Mouse (Mus musculus) cerebellum, postnatal 36 days (tissue): Measurements from ENCODE around the gene Rpl9.
A peak's percentile ranks its signal among the peaks of the same experiment; 100 is the strongest.

Source experiments
- DNase-seq, 2 experiments: peaks; one replicate each; pipeline ENCODE4 v3.0.0; 2021 to 2022; ENCODE audit warnings: mixed read lengths in 2 of 2

Gene Rpl9

GRCm38 (mm10) chr5:65390648-65391644 lies at the start of gene Rpl9, which contains the start of gene Lias:
Rpl9 (minus strand) TSS chr5:65391444.
Lias (plus strand) TSS chr5:65391497.
- peak; percentile 99 to 100 for DNase-seq

- DNase-seq, result no peak
Observed at GRCm38 (mm10) chr5:65438041-65438440, 46.8 kb upstream of the Rpl9 start.

DNA sequence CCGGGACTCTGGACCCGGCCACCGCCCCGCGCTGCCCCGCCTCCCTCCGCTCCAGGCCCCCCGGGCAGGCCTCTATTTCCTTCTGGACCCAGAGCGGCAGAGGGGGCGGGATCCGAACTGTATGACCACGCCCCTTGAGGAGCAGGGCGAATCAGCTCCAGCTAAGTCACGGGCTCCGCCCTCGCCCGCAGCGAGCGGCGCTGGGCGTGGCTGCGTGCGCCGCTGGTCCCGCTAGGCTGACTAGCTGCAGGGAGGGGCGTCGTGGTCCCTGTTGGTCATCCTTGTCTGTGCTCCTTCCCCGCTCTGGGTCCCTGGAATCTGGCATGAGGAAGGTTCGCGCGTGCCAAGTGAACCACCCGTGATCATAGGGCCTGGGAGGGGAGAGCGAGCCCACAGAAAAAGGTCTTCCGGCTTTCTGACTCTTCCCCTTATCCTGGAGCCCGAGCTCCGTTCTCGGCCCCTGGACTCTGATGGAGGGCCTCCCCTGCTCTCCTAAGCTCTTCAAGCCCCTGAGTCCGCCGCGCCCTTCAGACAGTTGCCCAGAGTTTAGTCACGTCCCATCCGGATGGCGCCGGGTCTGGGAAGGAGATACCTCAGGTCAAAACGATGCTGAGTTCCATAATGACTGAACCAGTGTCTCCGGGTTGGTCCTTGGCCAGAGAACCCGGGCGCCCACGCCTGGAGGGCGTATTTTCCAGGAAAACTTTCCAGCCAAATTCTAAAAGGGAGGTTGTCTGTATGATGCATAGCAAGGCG lies 44.7 kb upstream of the Rpl9 start, which contains the start of gene Ugdh:
Gene Ugdh, minus strand, starts transcription at position 144 of the 756 bp plus-strand sequence.
- DNase-seq, result peak; percentile 92 to 95

DNA sequence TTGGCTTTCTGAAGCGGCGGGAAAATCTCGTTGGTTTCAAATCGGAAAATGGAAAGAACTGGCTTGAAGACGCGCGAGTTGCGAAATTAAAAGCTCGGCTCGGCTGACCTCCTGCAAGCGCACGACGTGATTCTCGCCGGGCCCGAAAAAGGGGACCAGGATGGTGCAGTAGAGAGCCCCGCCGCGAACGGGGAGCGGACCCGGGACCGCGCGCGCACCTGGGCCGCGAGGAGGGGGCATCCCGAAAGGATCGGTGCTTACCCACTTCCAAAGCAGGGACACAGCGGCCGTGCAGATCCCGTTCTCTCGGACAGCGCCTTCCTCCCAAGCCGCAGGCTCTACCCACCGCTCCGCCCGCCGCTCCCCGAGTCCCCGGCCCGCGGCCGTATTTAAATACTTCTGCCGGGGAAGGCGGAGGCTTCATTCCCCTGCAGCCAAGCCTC lies 44.1 kb upstream of the Rpl9 start:
- DNase-seq, result no peak

DNA sequence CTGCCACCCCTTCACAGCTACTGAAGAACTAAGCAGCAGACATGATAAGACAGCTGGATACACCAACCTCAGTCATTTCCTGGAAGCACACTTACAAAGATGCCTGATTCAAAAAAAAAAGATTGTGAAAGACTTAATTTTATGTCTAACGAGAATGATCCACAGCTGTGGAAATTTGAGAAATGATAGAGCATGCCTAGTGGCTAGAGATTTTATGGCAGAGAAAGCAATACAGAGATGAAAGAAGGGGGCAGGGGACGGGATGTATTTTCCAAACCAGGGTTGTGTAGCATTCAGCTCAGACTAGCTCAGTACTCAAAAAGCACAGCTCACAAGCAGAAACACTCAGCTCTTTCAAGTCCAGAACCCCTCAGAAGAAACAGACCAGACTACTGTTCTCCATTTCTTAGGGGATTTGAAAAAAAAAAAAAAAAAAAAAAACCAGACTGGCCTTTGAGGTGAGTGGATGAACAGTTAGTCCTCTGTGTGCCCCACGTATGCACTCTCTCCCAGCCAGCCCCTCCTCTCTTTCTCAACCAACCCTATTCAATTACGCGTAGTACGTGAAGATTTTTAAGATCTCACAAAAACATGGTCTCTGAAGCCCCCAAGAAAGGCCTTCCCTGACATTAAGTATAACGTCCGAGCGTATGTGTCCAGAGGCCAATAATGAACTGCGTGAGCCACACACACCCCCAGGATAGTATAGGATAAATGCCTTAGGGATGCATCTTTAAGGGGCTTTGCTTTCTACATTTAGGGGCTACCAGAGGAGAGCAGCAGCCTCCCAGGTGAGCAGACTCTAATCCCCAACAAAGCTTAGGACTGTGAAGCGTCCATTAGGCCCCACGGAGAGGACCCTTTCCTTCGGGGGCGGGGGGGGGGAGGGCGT lies 43.5 kb upstream of the Rpl9 start:
- no peak for DNase-seq

- no peak for DNase-seq
Observed at GRCm38 (mm10) chr5:65429441-65429840, 38.2 kb upstream of the Rpl9 start.

GRCm38 (mm10) chr5:65428321-65428720 lies 37.1 kb upstream of the Rpl9 start:
- no peak for DNase-seq

DNA sequence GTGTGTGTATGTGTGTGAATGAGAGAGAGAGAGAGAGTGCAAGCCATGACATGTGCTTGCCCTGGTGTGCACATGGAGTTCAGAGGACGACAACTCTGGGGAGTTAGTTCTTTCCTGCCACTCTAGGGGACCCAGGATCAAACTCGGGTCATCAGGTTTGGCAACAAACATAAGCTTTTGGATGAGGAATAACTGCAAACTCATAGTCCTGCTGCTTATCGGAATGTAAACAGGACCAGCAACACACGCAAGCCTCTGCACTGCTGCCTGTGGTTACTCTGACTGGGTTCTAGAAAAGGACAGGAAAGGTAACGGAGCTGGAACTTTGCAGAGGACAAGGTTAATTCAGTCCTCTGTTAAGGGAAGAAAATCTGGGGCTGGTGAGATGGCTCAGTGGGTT lies 34.0 kb upstream of the Rpl9 start:
- no peak for DNase-seq

DNA sequence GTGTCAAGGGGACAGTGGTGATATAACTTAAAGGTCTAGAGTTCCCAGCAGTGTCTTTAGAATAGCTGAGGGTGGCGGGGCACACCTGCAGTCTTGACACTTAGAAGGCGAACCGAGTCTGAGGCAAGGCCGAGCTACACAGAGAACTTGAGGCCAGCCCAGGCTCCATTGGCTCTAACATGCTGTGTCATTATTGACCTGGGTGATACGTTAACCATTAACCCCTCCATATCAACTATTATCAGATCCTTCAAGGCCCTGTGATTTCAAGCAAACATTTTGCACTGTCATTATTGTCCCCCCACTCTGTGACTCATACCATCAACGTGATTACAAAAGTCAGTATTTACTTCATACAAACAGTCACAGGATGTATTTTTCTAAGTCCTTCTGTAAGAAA lies 33.0 kb upstream of the Rpl9 start:
- DNase-seq, result no peak

- no peak for DNase-seq
Observed at GRCm38 (mm10) chr5:65422803-65423202, 31.6 kb upstream of the Rpl9 start.

- DNase-seq, result no peak
Observed at GRCm38 (mm10) chr5:65420822-65421221, 29.6 kb upstream of the Rpl9 start.

DNA sequence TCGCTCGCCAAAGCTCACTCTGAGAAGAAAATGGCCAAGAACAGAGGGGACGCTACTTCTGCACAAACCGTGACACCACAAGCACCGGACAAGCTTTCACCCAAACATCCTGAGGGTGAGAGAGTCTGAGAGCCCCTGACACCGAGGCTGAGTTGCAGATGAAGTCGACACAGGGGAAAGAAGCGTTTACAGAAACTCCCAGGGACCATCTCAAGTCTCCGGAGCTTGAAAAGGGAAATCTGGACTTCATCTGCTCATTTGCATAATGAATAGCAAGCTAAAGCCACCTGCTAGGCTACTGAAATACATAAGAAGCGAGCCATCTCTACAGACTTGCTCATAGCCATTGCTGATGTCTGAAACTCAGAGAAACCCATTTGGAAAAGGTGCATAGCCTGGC lies 27.9 kb upstream of the Rpl9 start:
- no peak for DNase-seq

- DNase-seq, result peak in 1 of 2 experiments; percentile 14
Observed at GRCm38 (mm10) chr5:65415653-65416458, 24.6 kb upstream of the Rpl9 start.

DNA sequence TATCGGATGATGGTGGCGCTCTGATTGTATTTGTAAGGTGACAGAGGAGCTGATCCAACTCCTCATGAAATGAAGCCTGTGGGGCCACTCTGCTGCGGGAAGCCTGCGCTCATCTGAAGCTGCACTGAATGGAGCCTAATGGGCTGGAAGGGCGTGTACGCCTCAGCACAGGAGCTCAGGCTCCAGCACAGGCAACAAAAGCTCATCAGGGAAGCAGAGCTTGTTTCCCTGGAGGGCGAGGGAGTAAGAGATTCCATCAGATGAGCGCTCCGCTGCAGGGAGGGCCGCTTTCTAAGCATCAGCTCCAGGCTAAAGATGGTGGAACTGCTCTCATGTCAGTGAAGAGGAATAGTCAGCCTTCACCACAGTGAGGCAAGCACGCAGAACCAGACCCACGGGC lies 16.7 kb upstream of the Rpl9 start:
- DNase-seq, result no peak

DNA sequence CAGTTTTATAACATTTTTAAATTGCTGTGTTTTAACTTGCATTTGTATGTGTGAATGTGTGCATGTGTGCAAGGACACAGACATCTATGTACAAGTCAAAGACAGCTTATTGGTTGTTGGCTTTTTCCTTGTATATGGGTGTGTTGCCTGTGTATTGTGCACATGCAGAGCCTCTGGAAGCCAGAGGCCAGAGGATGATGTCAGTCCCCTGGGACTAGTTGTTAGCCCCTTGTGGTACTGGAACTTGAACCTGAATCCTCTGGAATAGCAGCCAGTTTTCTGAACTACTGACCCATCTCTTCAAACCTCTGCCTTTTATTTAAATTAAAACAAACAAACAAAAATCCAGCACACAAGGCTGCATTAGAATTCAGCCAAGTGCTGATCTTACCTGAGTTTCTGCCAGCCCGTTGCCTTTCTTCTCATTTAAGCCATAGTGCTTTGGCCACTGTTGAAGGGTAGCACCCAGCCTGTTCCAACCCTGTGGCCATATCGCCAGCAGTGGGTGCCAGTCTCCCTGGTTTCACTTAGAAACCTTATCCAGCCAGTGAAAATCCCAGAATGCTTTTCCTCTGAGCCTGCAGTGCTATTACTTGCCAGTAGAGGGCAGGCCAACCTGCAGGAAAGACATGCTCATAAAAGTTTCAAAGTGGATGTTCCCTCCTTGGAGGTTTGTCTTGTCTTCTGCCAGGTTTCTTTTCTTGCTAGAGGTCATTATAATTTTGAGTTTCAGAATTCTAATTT lies 10.2 kb upstream of the Rpl9 start:
- DNase-seq, result peak; percentile 83 to 88

- no peak for DNase-seq
Observed at GRCm38 (mm10) chr5:65394425-65394824, 3.2 kb upstream of the Rpl9 start.

- DNase-seq, result no peak
Observed at GRCm38 (mm10) chr5:65391753-65392152, 509 bp upstream of the Rpl9 start.

GRCm38 (mm10) chr5:65387008-65387867 lies 4.0 kb downstream of the Rpl9 start:
- no peak for DNase-seq

- no peak for DNase-seq
Observed at GRCm38 (mm10) chr5:65385704-65386103, 5.5 kb downstream of the Rpl9 start.

GRCm38 (mm10) chr5:65374746-65375145 lies 16.5 kb downstream of the Rpl9 start:
- no peak for DNase-seq
